Mouse (Mus musculus) liver, embryonic 16.5 days (tissue): Measurements from ENCODE around the gene Olfr1346. TPM values are rescaled to one million over a fixed set of nuclear protein-coding genes. Genes with fewer than 3 reads are reported as not detected.

Source experiments
- ATAC-seq: fragments of 200-750 bp; cut with Nextera tagmentation; 2 replicates; pipeline ENCODE4 v1.8.0; 2017; ENCODE audit warnings: low read depth, mild to moderate bottlenecking, moderate number of reproducible peaks, moderate library complexity
- H3K27ac ChIP-seq: fragments of 300-500 bp; sonication (generic); 2 replicates; pipeline ENCODE4 v1.5.1; 2014; ENCODE audit warnings: mild to moderate bottlenecking, low read length
- H3K27me3 ChIP-seq: fragments of 300-500 bp; sonication (generic); 2 replicates; pipeline ENCODE4 v1.6.1; 2014; ENCODE audit warnings: low read depth, low read length, mixed read lengths; ENCODE audit not compliant: control insufficient read depth, insufficient read depth
- H3K36me3 ChIP-seq: fragments of 300-500 bp; sonication (generic); 2 replicates; pipeline ENCODE4 v1.6.1; 2014; ENCODE audit warnings: mild to moderate bottlenecking; ENCODE audit not compliant: control insufficient read depth, insufficient read depth
- H3K4me1 ChIP-seq: fragments of 300-500 bp; sonication (generic); 2 replicates; pipeline ENCODE4 v1.6.1; 2014; ENCODE audit warnings: low read depth, low read length, mixed read lengths; ENCODE audit not compliant: control insufficient read depth
- H3K4me2 ChIP-seq: fragments of 300-500 bp; sonication (generic); 2 replicates; pipeline ENCODE4 v1.6.1; 2014; ENCODE audit warnings: low read depth, low read length, mixed read lengths
- H3K4me3 ChIP-seq: fragments of 300-500 bp; sonication (generic); 2 replicates; pipeline ENCODE4 v1.5.1; 2014; ENCODE audit warnings: low read depth, mild to moderate bottlenecking, low read length
- H3K9ac ChIP-seq: fragments of 300-500 bp; sonication (generic); 2 replicates; pipeline ENCODE4 v1.6.1; 2014; ENCODE audit warnings: low read depth, low read length
- H3K9me3 ChIP-seq: fragments of 300-500 bp; sonication (generic); replicated peaks from 2 replicates; pipeline ENCODE4 v1.6.1; 2016; ENCODE audit warnings: low read length; ENCODE audit not compliant: control insufficient read depth
- WGBS: fragments of 180-500 bp; shearing (Covaris S2); extraction: QIAGEN DNeasy Blood & Tissue Kit; methylation state at CpG from one replicate; pipeline ENCODE4 v1.1.7; 2014; ENCODE audit not compliant: insufficient replicate concordance; 5-methylcytosine and 5-hydroxymethylcytosine counted together
- polyA plus RNA-seq: library from polyadenylated mRNA; unstranded; fragments of >200 nt; fragmentation: Nextera tagmentation; extraction: Ambion mirVana; gene quantifications from 2 replicates; pipeline ENCODE4 v1.2.1, GENCODE M21; 2015

The Olfr1346 gene
- polyA plus RNA-seq: not detected in 2 replicates

DNA sequence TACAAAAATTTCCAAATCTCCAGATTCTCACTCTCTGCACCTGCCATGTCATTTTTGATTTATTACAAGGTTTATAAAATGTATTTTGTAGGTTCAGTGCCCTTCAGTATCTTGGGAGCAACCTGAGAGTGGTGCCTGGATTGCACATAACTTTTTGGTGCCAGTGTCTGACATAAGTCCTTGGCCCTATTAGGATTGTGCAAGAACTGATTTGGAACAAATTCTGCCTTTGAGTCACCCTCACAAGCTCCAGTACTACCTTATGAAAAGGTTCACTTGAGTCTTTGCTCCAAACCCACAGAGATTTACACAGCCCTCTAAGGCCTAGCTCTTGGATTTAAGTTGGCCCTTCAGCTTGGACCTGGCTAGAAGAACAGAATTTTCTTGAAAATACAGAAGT is at the start of gene Olfr1346:
Olfr1346 (plus strand) TSS at position 151 of the 400 bp plus-strand sequence.
- no peak for ATAC-seq
- Histone ChIP-seq H3K27me3 (no peaks in the 10 kb centered on the region), H3K27ac (no peak within 1 kb of the TSS), H3K9ac (no peak within 1 kb of the TSS), H3K9me3 (no peaks in the 10 kb centered on the region), H3K4me1 (no peaks in the 10 kb centered on the region), H3K36me3 (no peaks in the 10 kb centered on the region), H3K4me3 (no peak within 1 kb of the TSS), H3K4me2 (no peak within 1 kb of the TSS)

DNA sequence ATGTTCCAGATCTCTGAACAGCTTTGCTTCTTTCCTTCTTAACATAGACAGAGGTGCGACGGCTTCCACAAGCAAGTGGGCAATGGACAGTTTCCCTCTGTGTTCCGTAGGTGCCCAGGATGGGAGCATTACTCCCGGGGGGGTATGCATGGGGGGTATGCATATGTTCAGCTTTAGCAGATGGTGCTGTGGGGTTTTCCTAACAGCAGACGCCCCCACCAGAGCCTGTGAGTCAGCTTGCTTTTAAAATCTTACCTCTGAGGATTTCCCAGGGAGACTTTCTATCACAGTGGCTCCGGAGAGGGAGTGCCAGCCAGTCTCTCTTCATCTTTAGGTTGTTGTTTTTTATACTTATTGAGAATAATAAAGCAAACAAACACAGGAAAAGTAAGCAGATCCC is 47.0 kb upstream of the Olfr1346 start:
- Histone ChIP-seq H3K27ac (no peak overlapping the region), H3K9ac (no peak overlapping the region), H3K4me1 (no peaks in the 10 kb centered on the region), H3K36me3 (no peaks in the 10 kb centered on the region), H3K4me3 (no peak overlapping the region), H3K27me3 (no peaks in the 10 kb centered on the region), H3K4me2 (no peak overlapping the region), H3K9me3 (no peaks in the 10 kb centered on the region)
- 68% methylated on average over 6 of the region's 6 CpGs for WGBS
- ATAC-seq: no peak

DNA sequence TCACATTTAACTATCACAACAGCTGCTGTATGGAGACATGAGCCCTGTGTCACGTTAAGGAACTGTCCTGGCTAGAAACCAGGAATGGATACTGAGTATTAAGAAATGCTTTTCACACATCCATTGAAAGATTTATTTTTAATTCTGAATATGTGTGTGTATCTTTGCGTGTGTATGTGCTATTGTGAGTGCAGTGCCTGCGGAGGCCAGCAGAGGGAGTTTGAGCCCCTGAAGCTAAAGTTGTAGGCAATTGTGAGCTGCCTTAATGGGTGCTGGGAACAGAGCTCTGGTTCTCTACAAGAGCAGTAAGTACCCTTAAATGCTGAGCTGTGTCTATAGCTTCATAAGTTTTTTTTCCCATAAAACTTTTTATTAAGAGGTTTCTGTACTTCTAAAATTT is 37.5 kb upstream of the Olfr1346 start:
- Histone ChIP-seq H3K4me1 (no peaks in the 10 kb centered on the region), H3K9ac (no peak overlapping the region), H3K36me3 (no peaks in the 10 kb centered on the region), H3K27me3 (no peaks in the 10 kb centered on the region), H3K27ac (no peak overlapping the region), H3K4me2 (no peak overlapping the region), H3K9me3 (no peaks in the 10 kb centered on the region), H3K4me3 (no peak overlapping the region)
- no peak for ATAC-seq
- 65% methylated on average over 3 of the region's 3 CpGs for WGBS

DNA sequence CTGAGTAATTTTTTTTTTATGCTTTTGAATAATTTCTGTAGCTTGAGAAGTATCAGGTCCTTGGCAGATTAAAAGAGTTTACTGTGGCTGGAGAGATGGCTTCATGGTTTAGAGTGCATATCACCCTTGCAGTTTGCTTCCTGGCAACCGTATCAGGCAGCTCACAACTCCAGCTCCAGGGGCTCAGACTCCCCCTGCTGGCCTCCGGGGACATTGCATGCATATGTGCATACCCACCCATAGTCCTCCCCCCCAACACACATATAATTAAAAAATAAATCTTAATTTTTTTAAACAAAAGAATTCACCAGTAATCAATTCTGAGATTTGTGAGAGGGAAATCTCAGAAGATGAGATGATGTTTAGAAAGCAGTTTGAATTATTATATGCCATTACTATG is 36.6 kb upstream of the Olfr1346 start:
- H3K27ac ChIP-seq: no peak overlapping the region

DNA sequence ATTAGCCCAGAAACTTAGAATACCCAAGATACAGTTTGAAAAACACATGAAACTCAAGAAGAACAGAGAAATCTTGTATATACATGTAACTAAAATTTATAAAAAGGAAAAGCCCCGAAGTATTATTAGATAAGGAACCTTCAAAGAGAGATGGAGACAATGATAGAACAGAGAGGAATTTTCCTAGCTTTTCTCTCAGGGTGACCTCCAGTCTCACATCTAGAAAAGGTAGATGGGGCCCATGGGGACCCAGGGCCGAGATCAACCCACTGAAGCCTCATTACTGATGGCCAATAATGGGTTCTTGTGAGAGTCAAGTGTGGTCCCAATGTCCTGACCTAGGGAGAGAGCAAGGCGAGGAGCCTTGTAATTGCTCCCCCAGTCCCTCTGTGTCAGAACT is 28.5 kb upstream of the Olfr1346 start, which contains the start of gene Olfr1344:
Olfr1344 (plus strand) TSS at position 301 of the 400 bp plus-strand sequence.
- Histone ChIP-seq H3K36me3 (no peaks in the 10 kb centered on the region), H3K27ac (no peak within 1 kb of the TSS)

More for the DNA sequence above, 36.6 kb upstream of the Olfr1346 start:
- Histone ChIP-seq H3K4me1 (no peaks in the 10 kb centered on the region), H3K4me2 (no peak overlapping the region), H3K27me3 (no peaks in the 10 kb centered on the region), H3K4me3 (no peak overlapping the region), H3K9me3 (no peaks in the 10 kb centered on the region), H3K36me3 (no peaks in the 10 kb centered on the region), H3K9ac (no peak overlapping the region)
- no peak for ATAC-seq
- WGBS: 18% methylated on average over 2 of the region's 2 CpGs

DNA sequence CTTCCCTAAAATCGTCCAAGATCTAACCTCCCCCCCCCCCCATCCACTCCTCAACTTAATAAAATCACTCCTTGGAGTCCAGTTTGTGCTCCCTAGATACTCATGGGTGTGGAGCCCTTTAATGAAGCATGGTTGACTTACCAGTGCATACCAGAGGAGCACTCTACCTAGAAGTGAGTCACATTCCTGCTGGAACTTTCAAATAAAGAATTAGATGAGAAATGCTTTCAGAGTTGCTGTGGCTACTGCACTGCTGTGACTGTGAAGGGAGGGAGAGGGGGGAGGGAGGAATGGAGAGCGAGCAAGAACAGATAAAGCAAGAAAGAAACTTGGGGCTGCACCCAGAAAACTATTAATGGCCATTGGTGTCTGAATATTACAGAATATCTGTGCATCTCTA is 25.7 kb upstream of the Olfr1346 start:
- Histone ChIP-seq H3K9ac (no peak overlapping the region), H3K4me1 (no peaks in the 10 kb centered on the region), H3K4me3 (no peak overlapping the region), H3K36me3 (no peaks in the 10 kb centered on the region), H3K9me3 (no peaks in the 10 kb centered on the region), H3K4me2 (no peak overlapping the region), H3K27ac (no peak overlapping the region), H3K27me3 (no peaks in the 10 kb centered on the region)
- 58% methylated on average over 2 of the region's 2 CpGs for WGBS
- ATAC-seq: no peak

More for the DNA sequence above, 28.5 kb upstream of the Olfr1346 start, which contains the start of gene Olfr1344:
- H3K27me3 ChIP-seq: no peaks in the 10 kb centered on the region
- WGBS: 43% methylated on average over 3 of the region's 3 CpGs
- H3K4me1 ChIP-seq: no peaks in the 10 kb centered on the region
- no peaks in the 10 kb centered on the region for H3K9me3 ChIP-seq
- H3K4me3 ChIP-seq: no peak within 1 kb of the TSS
- no peak within 1 kb of the TSS for H3K9ac ChIP-seq
- no peak for ATAC-seq
- H3K4me2 ChIP-seq: no peak within 1 kb of the TSS

DNA sequence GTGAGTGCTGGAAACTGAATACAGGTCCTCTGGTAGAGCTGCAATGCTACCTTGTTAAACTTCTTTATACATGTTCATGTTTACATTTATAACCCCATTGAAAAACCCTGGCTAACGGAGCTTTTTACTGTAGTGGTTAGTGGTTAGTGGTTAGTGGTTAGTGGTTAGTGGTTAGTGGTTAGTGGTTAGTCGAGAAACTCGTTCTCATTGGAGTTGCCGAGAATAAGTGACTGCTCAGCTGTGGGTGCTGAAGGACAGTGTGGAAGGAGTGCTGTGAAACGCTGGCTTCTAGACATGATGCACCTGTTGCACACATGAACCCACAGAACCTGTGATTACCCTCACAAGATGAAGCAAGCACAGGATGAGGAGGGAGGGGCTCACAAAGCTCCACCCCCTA is 19.1 kb upstream of the Olfr1346 start:
- no peak overlapping the region for H3K4me3 ChIP-seq
- H3K4me1 ChIP-seq: no peaks in the 10 kb centered on the region
- WGBS: 29% methylated on average over 5 of the region's 5 CpGs
- H3K9ac ChIP-seq: no peak overlapping the region
- H3K27ac ChIP-seq: no peak overlapping the region
- no peaks in the 10 kb centered on the region for H3K36me3 ChIP-seq
- H3K9me3 ChIP-seq: no peaks in the 10 kb centered on the region
- ATAC-seq: no peak
- no peak overlapping the region for H3K4me2 ChIP-seq
- no peaks in the 10 kb centered on the region for H3K27me3 ChIP-seq

DNA sequence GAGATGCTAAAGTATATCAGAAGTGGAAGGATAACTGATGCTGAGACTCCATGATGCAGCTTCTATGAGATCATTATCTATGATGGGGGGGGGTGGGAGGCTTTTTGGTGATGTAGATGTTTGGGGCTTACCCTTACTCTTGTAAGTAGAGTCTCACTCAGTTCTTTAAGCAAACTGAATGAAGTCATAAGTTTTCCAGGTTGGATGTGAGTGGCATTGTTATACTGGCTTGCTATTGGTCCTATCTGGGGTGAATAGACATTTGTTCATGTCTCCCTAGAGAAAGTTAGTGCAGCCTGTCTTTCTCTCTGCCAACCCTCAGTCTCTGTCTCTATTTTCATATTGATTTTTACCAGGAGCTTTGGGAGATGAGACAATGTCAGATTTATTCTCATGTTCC is 11.0 kb upstream of the Olfr1346 start, which contains the start of gene Olfr1336:
Olfr1336 (plus strand) TSS at position 301 of the 400 bp plus-strand sequence.
- Histone ChIP-seq H3K4me3 (no peak within 1 kb of the TSS), H3K27me3 (no peaks in the 10 kb centered on the region), H3K4me2 (no peak within 1 kb of the TSS), H3K27ac (no peak within 1 kb of the TSS), H3K4me1 (no peaks in the 10 kb centered on the region), H3K36me3 (no peaks in the 10 kb centered on the region), H3K9me3 (no peaks in the 10 kb centered on the region), H3K9ac (no peak within 1 kb of the TSS)
- no peak for ATAC-seq

DNA sequence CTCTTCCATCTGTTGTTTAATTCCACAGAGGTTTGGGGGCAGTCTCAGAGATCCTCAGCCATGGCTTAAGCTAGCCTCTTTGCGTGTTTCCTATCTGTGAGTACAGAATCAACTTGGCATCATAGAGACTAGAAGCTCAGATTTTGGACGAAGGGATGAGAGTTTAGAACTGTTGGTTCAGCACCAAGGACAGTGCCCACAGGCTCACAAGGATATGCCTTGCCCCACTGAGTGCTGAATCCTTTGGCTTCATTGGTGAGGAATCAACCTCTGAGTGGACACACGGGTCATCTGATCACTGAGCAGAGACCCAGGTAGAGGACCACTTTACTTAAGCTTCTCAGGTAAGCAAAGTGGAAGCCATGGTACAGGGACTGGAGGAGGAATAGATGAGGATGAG is 10.5 kb upstream of the Olfr1346 start:
- H3K4me2 ChIP-seq: no peak overlapping the region
- no peaks in the 10 kb centered on the region for H3K36me3 ChIP-seq
- H3K27ac ChIP-seq: no peak overlapping the region
- no peaks in the 10 kb centered on the region for H3K9me3 ChIP-seq
- no peaks in the 10 kb centered on the region for H3K27me3 ChIP-seq
- ATAC-seq: no peak
- H3K4me1 ChIP-seq: no peaks in the 10 kb centered on the region
- no peak overlapping the region for H3K4me3 ChIP-seq
- H3K9ac ChIP-seq: no peak overlapping the region
- WGBS: 22% methylated on average over 3 of the region's 3 CpGs
